Mouse (Mus musculus) E14TG2a.4 (cell line): ENCODE measurements around the gene Pnmt.

Experiments
- CTCF ChIP-seq: conservative IDR thresholded peaks from 2 replicates; pipeline ENCODE4 v1.5.1; 2014; ENCODE audit warnings: low read length
- NANOG ChIP-seq: IDR thresholded peaks from 2 replicates; pipeline ENCODE4 v1.6.1; 2014; ENCODE audit warnings: borderline replicate concordance, low read length, mixed read lengths
- POU5F1 ChIP-seq: IDR thresholded peaks from 2 replicates; pipeline ENCODE4 v1.6.1; 2014; ENCODE audit warnings: low read length, borderline replicate concordance

DNA sequence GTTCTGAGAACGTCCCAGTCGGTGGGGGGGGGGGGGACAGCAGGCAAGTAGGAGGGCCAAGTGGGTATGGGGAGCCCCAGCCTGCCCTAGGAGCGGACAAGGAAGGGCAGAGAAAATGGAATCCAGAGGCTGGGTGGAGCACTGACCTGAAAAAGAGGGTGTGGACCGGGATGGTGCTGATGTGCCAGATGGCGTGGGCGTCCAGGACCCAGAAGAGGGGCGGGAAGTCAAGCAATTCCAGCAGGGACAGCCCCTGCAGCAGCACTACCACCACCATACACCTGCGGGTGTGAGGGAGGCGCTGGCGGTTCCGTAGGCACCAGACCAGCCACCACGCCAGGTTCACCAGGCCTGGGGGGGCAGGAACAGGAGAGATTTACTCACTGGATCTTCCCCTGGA is 3.9 kb downstream of the Pnmt start:
- TF ChIP-seq CTCF (no peak), POU5F1 (no peak), NANOG (no peak)
